Mouse (Mus musculus): ENCODE measurements at regions not wholly inside any gene's neighbourhood (a gene's known extent, or its start where the extent isn't known, plus 50 kb on each side); places are given as distances from the start of the nearest gene placed in this dataset.
"Not testable (repeated sequence)": the region's sequence is repeated elsewhere in the genome, so short reads cannot be mapped to it uniquely, and the experiment has no call there.

DNA sequence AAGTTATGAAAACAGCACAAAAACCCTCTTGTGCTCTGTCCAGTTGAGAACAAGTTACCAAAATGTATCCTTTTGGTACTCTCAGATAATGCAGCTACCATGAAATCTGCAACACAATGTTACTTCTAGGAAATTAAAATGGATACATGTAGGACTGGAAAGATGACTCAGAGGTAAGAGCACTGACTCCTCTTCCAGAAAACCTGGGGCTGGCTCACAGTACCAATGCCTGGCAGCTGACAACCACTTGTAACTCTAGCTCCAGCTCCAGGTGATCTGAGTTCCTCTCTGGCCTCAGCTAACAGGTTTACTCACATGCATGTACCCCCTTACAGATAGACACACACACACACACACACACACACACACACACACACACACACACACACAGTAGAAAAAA is 325.1 kb downstream of the Abcc12 start:
- Histone ChIP-seq H3K4me3 (replicated peaks; ENCODE audit: control insufficient read depth, low read depth, low read length) (no peak overlapping the region), H3K4me1 (ENCODE audit: control insufficient read depth, insufficient read depth, low read length) (no peaks in the 10 kb centered on the region), H3K27ac (ENCODE audit: control insufficient read depth, insufficient read depth, low read depth, low read length, poor library complexity) (no peak overlapping the region)
- TF ChIP-seq POLR2A (IDR thresholded peaks at IDR 0.05; ENCODE audit: borderline replicate concordance, control insufficient read depth, low read depth, low read length): no peak
- no peak for TF ChIP-seq CTCF (IDR thresholded peaks at IDR 0.05; ENCODE audit: control insufficient read depth, insufficient read depth, low read length)

GRCm38 (mm10) chr8:86254680-86255079 is 325.8 kb downstream of the Abcc12 start:
- Histone ChIP-seq H3K4me1 (ENCODE audit: control insufficient read depth, insufficient read depth, low read length) (no peaks in the 10 kb centered on the region), H3K4me3 (replicated peaks; ENCODE audit: control insufficient read depth, low read depth, low read length) (no peak overlapping the region), H3K27ac (ENCODE audit: control insufficient read depth, insufficient read depth, low read depth, low read length, poor library complexity) (no peak overlapping the region)
- no peak for TF ChIP-seq CTCF (IDR thresholded peaks at IDR 0.05; ENCODE audit: control insufficient read depth, insufficient read depth, low read length)
- no peak for TF ChIP-seq POLR2A (IDR thresholded peaks at IDR 0.05; ENCODE audit: borderline replicate concordance, control insufficient read depth, low read depth, low read length)
- WGBS: 71% methylated on average over 1 of the region's 1 CpGs

DNA sequence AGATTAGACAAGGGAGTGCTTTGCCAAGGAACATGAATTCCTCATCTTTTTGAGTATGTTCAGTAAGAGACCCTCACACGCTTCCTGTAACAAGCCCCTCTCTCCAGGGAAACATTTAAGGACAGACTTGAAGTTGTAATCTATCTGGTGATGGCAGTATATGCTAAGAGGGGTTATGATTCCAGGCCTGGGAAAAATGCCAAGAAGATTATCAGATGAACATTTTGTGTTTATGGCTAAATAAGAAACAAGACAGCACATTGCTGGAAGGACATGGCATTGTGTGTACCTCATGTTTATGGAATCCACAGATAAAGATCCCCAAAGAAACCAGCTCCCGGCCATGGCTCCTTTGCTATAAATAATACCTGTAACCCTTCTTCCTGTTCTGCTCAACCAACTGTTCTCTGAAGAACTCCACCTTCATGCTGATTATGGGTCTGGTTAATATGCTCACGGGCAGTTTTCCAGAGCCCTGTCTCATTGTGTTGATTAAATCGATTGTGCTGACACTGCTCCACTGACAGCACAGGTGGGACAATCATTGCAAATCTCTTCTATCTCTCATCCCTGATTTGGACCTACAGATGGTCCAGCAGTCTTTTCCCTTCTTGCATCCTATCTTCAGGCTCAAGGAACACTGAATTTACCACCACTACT is 327.7 kb downstream of the Abcc12 start:
- no peaks in the 10 kb centered on the region for H3K4me1 ChIP-seq (ENCODE audit: control insufficient read depth, insufficient read depth, low read length)
- WGBS: 52% methylated on average over 4 of the region's 4 CpGs
- H3K4me3 ChIP-seq (replicated peaks; ENCODE audit: control insufficient read depth, low read depth, low read length): no peak overlapping the region
- H3K27ac ChIP-seq (ENCODE audit: control insufficient read depth, insufficient read depth, low read depth, low read length, poor library complexity): no peak overlapping the region
- TF ChIP-seq CTCF (IDR thresholded peaks at IDR 0.05; ENCODE audit: control insufficient read depth, insufficient read depth, low read length) (no peak), POLR2A (IDR thresholded peaks at IDR 0.05; ENCODE audit: borderline replicate concordance, control insufficient read depth, low read depth, low read length) (no peak)

- no peak overlapping the region for H3K27ac ChIP-seq (ENCODE audit: control insufficient read depth, insufficient read depth, low read depth, low read length, poor library complexity)
- H3K4me1 ChIP-seq (ENCODE audit: control insufficient read depth, insufficient read depth, low read length): no peaks in the 10 kb centered on the region
- WGBS: 74% methylated on average over 4 of the region's 4 CpGs
- no peak overlapping the region for H3K4me3 ChIP-seq (replicated peaks; ENCODE audit: control insufficient read depth, low read depth, low read length)
- TF ChIP-seq CTCF (IDR thresholded peaks at IDR 0.05; ENCODE audit: control insufficient read depth, insufficient read depth, low read length) (no peak), POLR2A (IDR thresholded peaks at IDR 0.05; ENCODE audit: borderline replicate concordance, control insufficient read depth, low read depth, low read length) (no peak)
These were observed 345.8 kb downstream of the Abcc12 start for GRCm38 (mm10) chr8:86234696-86235095.

GRCm38 (mm10) chr8:86231994-86232393 is 348.5 kb downstream of the Abcc12 start:
- H3K27ac ChIP-seq (ENCODE audit: control insufficient read depth, insufficient read depth, low read depth, low read length, poor library complexity); H3K4me3 ChIP-seq (replicated peaks; ENCODE audit: control insufficient read depth, low read depth, low read length); H3K4me1 ChIP-seq (ENCODE audit: control insufficient read depth, insufficient read depth, low read length): not testable (repeated sequence)
- WGBS: 83% methylated on average over 6 of the region's 6 CpGs

GRCm38 (mm10) chr8:86224851-86225250 is 355.6 kb downstream of the Abcc12 start:
- no peaks in the 10 kb centered on the region for H3K4me1 ChIP-seq (ENCODE audit: control insufficient read depth, insufficient read depth, low read length)
- TF ChIP-seq CTCF (IDR thresholded peaks at IDR 0.05; ENCODE audit: control insufficient read depth, insufficient read depth, low read length) (no peak), POLR2A (IDR thresholded peaks at IDR 0.05; ENCODE audit: borderline replicate concordance, control insufficient read depth, low read depth, low read length) (no peak)
- WGBS: 72% methylated on average over 4 of the region's 4 CpGs
- no peak overlapping the region for H3K4me3 ChIP-seq (replicated peaks; ENCODE audit: control insufficient read depth, low read depth, low read length)
- no peak overlapping the region for H3K27ac ChIP-seq (ENCODE audit: control insufficient read depth, insufficient read depth, low read depth, low read length, poor library complexity)

DNA sequence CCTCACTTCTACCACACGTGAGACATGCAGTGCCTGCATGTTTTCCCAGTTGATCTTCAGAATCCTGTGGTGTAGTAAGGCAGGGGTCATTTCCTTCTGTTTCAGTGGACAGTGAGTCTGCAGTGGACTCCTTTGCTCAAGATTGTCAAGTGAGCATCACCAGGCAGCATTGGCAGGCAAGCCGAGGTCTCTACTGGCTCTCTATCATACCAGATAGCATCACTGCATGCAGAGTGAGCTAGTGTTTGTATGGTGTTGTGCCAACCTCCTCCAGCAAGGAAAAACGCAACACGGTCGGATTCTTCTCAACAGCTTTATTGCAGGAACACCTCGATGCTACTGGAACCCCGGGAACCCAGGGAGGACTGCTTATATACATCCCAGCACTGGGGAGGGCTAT is 357.8 kb downstream of the Abcc12 start:
- WGBS: 84% methylated on average over 7 of the region's 7 CpGs
- H3K27ac ChIP-seq (ENCODE audit: control insufficient read depth, insufficient read depth, low read depth, low read length, poor library complexity): no peak overlapping the region
- no peaks in the 10 kb centered on the region for H3K4me1 ChIP-seq (ENCODE audit: control insufficient read depth, insufficient read depth, low read length)
- no peak for TF ChIP-seq POLR2A (IDR thresholded peaks at IDR 0.05; ENCODE audit: borderline replicate concordance, control insufficient read depth, low read depth, low read length)
- no peak for TF ChIP-seq CTCF (IDR thresholded peaks at IDR 0.05; ENCODE audit: control insufficient read depth, insufficient read depth, low read length)
- H3K4me3 ChIP-seq (replicated peaks; ENCODE audit: control insufficient read depth, low read depth, low read length): no peak overlapping the region

GRCm38 (mm10) chr8:86222228-86222627 is 358.3 kb downstream of the Abcc12 start:
- no peak for TF ChIP-seq POLR2A (IDR thresholded peaks at IDR 0.05; ENCODE audit: borderline replicate concordance, control insufficient read depth, low read depth, low read length)
- TF ChIP-seq CTCF (IDR thresholded peaks at IDR 0.05; ENCODE audit: control insufficient read depth, insufficient read depth, low read length): no peak
- no peak overlapping the region for H3K27ac ChIP-seq (ENCODE audit: control insufficient read depth, insufficient read depth, low read depth, low read length, poor library complexity)
- no peaks in the 10 kb centered on the region for H3K4me1 ChIP-seq (ENCODE audit: control insufficient read depth, insufficient read depth, low read length)
- WGBS: 84% methylated on average over 4 of the region's 4 CpGs
- H3K4me3 ChIP-seq (replicated peaks; ENCODE audit: control insufficient read depth, low read depth, low read length): no peak overlapping the region

DNA sequence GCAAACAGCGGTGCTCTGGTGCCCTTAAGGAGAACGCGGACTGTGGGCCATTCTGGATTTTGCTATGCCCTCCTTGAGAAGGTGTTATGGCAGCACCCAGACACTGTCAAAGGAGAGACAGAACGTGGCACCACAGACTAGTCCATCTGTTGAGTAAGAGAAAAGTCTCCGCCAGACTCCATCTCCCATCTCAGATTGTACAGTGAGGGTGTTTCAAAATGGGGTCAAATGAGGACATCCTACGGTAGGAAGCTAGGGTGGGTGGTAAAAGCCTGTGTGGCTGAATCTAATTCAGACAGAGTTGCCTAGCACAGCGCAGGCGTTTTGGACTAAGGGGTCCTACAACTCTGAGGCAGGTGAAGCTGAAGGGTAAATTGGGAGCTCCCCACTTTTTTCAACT is 366.1 kb downstream of the Abcc12 start:
- TF ChIP-seq POLR2A (IDR thresholded peaks at IDR 0.05; ENCODE audit: borderline replicate concordance, control insufficient read depth, low read depth, low read length) (no peak), CTCF (IDR thresholded peaks at IDR 0.05; ENCODE audit: control insufficient read depth, insufficient read depth, low read length) (no peak)
- Histone ChIP-seq H3K4me3 (replicated peaks; ENCODE audit: control insufficient read depth, low read depth, low read length) (no peak overlapping the region), H3K27ac (ENCODE audit: control insufficient read depth, insufficient read depth, low read depth, low read length, poor library complexity) (no peak overlapping the region), H3K4me1 (ENCODE audit: control insufficient read depth, insufficient read depth, low read length) (no peaks in the 10 kb centered on the region)
- WGBS: 89% methylated on average over 8 of the region's 8 CpGs

Data from bone marrow, adult 2 months (tissue).